Mouse (Mus musculus) embryonic fibroblast, embryonic 13.5 days (primary cell): ENCODE data around the gene Pax9. TPM values are rescaled to one million over a fixed set of nuclear protein-coding genes. Genes with fewer than 3 reads are reported as not detected.

Source experiments
- H3K27ac ChIP-seq: 2 replicates; pipeline ENCODE4 v1.5.1; 2012; ENCODE audit warnings: low read length, control low read depth, inconsistent platforms; ENCODE audit not compliant: insufficient read depth
- H3K4me1 ChIP-seq: 2 replicates; pipeline ENCODE4 v1.6.1; 2011; ENCODE audit warnings: low read length; ENCODE audit not compliant: control insufficient read depth, insufficient read depth
- H3K4me3 ChIP-seq: 2 replicates; pipeline ENCODE4 v1.5.1; 2011; ENCODE audit warnings: mild to moderate bottlenecking, control low read depth, low read length; ENCODE audit not compliant: insufficient read depth
- CTCF ChIP-seq: IDR thresholded peaks from 2 replicates; pipeline ENCODE4 v1.5.1; 2011; ENCODE audit warnings: mild to moderate bottlenecking, control low read depth, low read length, moderate library complexity, borderline replicate concordance; ENCODE audit not compliant: insufficient read depth
- POLR2A ChIP-seq: IDR thresholded peaks from 2 replicates; pipeline ENCODE4 v1.6.1; 2011; ENCODE audit warnings: low read depth, mild to moderate bottlenecking, control low read depth, low read length, moderate library complexity
- polyA plus RNA-seq: library from polyadenylated mRNA; stranded (reverse); fragments of >200 nt; gene quantifications from 2 replicates; pipeline ENCODE4 v1.2.4, GENCODE M21; 2011; ENCODE audit warnings: low read depth; ENCODE audit not compliant: missing spikeins, insufficient read length

Gene Pax9
- polyA plus RNA-seq, 1 experiment = 3.5 TPM

DNA sequence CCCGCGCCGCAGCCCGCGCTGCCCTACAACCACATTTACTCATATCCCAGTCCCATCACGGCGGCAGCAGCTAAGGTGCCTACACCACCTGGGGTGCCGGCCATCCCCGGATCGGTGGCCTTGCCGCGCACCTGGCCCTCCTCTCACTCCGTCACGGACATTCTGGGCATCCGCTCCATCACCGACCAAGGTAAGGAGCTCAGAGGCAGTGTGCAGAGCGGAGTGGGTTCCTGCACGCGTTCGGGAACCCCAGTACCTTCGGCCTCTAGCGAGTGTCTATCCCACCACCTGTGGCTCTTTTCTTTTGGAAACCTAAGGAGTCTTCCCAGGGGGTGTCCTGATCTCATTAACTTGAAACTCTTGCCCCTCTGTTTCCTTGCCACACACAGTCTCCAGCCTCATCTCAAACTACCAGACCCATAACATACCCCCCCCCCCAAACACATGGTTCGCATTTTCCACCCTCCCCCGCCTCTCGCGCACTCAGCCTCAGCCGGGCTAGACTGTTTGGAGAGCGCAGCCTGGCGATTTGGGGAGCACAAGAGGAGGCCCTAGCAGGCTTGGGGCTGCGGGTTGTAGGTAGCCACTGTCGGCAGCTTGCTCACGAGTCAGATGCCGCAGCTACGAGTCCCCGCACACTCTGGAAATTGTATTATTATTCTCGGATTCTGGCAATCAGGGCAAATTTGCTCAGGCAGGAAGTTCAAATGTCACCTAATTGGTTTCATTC is 5.6 kb downstream of the Pax9 start:
- H3K27ac ChIP-seq = no peak overlapping the region
- no peak for TF ChIP-seq CTCF
- TF ChIP-seq POLR2A = no peak
- peak overlapping the region; percentile 60 for H3K4me3 ChIP-seq
- H3K4me1 ChIP-seq = no peaks in the 10 kb centered on the region

DNA sequence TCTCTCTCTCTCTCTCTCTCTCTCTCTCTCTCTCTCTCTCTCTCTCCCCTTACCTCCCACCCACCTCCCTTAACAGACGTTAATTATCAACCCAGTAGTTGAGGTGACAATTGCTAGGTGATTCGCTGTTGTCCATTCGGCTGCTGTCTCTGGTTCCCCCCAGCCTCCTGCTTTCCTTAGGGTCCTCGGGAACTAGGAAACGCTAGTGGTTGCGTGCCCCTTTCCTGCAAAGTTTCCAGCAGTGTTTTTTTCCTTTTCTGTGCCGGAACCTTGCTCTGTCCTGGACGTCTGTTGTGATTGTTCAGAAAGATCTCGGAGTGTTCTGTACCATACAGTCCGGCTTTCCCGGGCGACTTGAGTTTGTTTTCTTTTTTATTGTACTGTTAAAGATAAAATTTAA is 6.2 kb downstream of the Pax9 start:
- H3K4me1 ChIP-seq = no peaks in the 10 kb centered on the region
- TF ChIP-seq CTCF (no peak), POLR2A (no peak)
- H3K27ac ChIP-seq = no peak overlapping the region
- peak overlapping the region; percentile 60 for H3K4me3 ChIP-seq

DNA sequence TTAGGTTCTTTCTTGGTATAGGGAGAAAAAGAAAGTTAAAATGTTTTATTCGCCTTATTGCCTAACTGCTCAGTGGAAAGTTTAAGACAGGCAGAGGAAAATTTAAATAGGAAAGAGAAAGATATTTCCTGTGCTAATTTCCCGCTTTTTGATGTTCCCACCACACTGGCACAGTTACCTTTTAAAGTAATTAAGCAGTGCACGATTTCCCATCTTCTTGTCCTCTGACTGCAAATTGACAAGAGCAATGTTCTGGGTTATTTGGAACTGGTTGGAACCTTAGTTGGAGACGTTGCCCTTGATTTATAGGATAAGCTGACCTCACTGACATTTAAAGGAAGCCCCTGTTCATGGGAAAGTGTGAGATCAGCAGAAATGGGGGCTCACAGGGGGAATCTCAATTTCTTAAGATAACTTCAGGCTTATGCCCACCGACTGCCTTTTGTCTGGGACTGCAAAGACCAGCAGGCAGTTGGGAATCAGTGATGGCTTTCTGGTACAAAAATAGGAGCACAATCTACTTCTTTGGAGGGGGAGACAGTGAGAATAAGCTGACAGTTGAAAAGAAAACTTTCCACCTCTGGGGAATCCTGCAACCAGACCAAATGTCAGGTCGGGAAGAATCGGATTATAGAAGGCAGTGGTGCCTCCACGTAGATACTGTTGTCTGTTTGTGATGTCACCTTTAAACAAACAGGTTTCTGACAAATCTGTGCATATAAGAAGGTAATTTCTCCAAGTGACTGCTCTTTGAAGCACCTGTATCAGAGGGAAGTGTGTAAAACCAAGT is 6.8 kb downstream of the Pax9 start:
- TF ChIP-seq CTCF (no peak), POLR2A (no peak)
- Histone ChIP-seq H3K27ac (no peak overlapping the region), H3K4me3 (peak overlapping the region; percentile 40), H3K4me1 (no peaks in the 10 kb centered on the region)

DNA sequence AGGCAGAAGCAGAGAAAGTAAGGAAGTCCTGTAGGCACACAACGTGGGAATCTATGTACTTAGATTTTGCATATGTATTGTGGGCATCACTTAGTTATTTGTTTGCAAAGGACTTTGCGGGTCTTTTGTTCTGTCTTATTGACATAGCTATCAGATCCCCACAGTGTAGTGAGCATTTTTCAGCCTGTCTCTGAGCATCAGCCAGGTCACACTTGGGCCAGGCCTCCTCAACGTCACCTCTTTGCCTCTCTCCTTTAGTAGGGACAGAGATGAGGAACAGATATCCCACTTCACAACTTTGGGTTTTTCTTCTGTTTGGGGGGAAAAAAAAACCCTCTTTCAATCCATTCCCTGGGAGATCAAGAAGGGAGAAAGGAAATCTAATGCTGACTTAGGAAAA is 7.8 kb downstream of the Pax9 start:
- H3K27ac ChIP-seq = no peak overlapping the region
- TF ChIP-seq CTCF = no peak
- no peak for TF ChIP-seq POLR2A
- no peak overlapping the region for H3K4me3 ChIP-seq
- no peaks in the 10 kb centered on the region for H3K4me1 ChIP-seq

DNA sequence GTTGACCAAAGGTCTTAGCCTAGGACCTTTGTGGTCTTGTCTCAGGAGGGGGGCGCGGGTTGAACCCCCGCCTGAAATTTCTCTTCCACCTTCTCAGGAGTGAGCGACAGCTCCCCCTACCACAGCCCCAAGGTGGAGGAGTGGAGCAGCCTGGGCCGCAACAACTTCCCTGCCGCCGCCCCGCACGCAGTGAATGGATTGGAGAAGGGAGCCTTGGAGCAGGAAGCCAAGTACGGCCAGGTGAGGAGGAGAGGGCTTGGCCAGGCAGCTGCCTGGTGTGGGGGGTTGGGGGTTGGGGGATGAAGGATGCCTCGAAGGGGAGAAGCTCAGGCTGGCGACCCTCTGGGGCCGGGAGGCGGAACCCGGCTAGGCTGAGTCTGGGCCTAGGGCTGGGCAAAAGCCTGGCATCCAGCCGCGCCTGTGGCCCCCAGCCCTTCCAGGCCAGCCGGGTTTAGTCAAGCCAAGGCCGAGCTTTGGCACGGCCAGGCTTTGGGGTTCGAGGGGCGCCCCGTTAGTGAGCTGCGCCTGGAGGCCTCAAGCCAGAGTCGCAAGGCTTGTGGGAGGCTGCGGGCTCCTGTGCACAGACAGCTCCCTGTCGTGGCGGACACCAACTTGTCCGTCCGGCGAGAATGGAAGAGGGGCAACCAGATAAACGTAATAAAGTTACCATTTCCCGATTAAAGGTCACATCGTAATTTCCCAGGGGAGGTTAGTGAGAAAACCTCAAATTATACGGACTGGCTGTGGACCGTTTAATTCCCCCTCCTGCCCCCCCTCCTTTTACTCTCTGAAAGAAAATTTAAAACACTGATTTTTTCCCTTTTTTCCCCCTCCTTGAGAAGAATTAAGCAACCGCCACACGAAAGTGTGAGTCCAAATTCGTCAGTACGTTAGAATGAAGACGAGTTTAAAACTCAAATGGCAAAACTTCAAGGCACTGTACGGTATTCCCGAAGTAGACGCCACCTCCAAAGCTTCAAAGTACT is 8.6 kb downstream of the Pax9 start:
- TF ChIP-seq CTCF (no peak), POLR2A (no peak)
- Histone ChIP-seq H3K4me1 (no peaks in the 10 kb centered on the region), H3K4me3 (no peak overlapping the region), H3K27ac (no peak overlapping the region)

DNA sequence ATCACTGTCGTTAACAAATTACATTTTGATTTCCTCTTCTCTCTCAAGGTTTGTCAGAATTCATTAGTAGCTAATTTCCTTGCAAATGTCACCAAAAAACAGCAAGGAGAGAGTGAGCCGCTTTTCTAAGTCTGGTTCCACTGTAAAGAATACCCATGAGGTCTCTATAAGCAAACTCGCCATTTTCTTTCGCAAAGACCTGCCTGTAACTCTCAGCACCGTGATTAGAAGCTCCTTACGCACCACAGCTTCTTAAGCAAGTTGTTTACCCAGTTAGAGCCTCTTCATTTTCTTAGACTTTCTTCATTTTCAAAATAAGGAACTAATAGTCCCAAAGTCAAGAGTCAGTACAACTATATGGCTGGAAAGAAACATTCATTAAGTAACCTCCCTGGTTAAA is 9.4 kb downstream of the Pax9 start:
- H3K27ac ChIP-seq = no peak overlapping the region
- no peaks in the 10 kb centered on the region for H3K4me1 ChIP-seq
- no peak overlapping the region for H3K4me3 ChIP-seq
- TF ChIP-seq CTCF = no peak
- no peak for TF ChIP-seq POLR2A

DNA sequence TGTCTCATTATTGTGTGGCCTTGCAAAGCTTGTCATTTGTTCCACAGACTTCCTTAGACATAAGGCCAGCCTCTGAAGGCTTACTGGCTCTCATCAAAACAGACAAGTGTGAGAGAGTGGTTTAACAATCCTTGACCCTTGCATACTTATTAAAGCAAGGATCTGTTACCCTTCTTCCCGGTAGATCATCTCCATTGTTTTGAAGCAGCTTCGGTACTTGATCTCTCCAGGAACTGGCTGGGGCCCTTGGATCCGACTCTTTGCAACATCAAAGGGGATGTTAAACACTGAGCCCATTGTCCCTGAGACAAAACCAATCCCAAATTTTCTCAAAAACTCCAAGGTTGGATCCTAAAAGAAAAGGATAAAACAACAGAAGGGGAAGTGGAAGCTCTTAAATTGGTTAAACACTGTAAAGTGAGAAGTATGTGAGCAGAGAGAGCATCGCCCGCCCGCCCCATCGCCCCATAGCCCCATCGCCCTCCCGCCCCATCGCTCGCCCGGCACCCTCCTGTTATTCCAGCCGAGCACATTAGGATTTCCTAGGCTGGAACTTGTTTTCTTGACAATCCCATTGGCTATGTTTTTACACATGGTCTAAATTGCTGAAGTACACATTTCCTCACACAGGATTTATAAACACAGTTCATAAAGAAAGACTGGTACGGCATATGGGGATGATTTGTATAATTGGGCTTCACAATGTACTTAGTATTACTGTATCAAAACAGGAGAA is 26.6 kb downstream of the Pax9 start:
- Histone ChIP-seq H3K27ac (no peak overlapping the region), H3K4me1 (no peaks in the 10 kb centered on the region), H3K4me3 (no peak overlapping the region)
- no peak for TF ChIP-seq CTCF
- no peak for TF ChIP-seq POLR2A

DNA sequence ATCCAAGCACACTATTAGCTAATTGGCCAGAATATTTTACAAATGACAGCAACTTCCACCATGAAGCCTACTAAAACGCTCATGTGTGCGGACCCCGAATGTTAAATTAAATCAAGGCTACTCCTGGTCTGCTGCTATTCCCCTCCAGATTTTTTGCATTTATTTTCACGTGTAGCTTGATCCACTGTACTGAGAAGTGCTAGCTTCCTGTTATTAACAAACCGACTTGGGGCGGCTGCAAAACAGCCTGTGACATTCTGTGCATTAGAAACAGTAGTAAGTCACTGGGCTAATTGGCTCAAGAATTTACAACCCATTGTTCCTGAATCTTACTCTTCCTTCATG is 27.1 kb downstream of the Pax9 start:
- H3K4me3 ChIP-seq = no peak overlapping the region
- TF ChIP-seq POLR2A = no peak
- TF ChIP-seq CTCF = no peak

DNA sequence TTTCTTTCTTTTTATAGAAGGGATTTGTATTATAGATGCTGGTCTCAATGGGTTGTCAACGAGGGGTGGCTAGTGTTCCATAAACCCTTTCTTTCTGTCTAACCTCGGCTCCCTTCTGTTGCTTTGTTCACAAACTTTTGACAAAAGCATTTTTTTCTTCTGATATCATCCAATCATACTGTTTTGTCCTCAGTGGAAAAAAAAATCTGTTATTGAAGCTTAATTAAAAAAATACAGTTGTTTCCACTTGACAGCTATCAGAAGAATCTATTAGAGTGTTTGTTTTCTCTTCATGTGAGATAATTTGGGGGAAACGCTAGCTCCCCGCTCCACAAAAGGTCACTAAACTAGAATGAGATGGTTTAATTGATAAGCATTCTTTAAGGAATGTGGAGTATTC is 36.1 kb downstream of the Pax9 start:
- TF ChIP-seq CTCF (no peak), POLR2A (no peak)
- H3K27ac ChIP-seq = no peak overlapping the region
- no peak overlapping the region for H3K4me3 ChIP-seq
- H3K4me1 ChIP-seq = no peaks in the 10 kb centered on the region

More for the DNA sequence above, 27.1 kb downstream of the Pax9 start:
- H3K27ac ChIP-seq = no peak overlapping the region
- H3K4me1 ChIP-seq = no peaks in the 10 kb centered on the region
